Mouse (Mus musculus) urinary bladder, postnatal 10 days (tissue): ENCODE data around the gene Srsf4.

ENCODE experiments used
- DNase-seq: peaks from one replicate; pipeline ENCODE4 v3.0.0; 2022; ENCODE audit warnings: low spot score

Gene Srsf4

DNA sequence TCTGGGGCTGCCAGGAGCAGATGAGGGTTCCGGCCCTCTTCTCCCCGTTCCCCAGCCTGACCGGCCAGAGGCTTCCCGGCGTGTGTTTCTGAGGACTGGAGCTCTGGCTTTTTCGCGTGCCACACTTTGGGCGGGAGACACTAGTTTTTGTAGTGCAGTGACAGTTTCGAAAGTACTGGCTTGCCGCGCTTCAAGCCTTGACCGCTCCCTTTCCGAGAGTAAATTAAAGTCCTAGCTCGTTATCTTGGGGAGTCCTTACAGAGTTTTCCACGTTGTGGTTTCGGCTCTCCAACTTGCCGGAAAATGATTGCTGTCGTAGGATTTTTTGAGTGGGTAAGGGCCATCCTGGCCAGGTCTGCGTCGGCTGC, 736 bp downstream of the Srsf4 start:
- DNase-seq: no peak

DNA sequence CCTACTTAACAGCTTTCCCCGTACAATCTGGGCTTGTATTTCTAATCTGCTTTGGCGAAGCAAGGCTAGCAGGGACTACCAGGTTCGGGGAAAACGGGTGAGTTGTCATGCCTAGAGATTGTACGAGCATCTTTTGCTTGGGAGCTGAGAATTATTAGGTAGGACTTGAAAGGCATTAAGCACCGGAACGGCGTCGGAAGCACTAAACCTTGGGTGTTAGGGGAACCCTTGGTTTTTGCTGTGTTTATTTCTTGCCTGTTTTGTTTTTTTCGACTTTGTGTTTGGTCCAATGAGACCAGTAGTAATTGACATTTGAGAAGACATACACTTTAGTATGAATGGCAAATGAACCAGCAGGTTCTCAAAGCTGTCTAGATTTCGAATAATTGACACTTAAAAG, 1.1 kb downstream of the Srsf4 start:
- DNase-seq: no peak

DNA sequence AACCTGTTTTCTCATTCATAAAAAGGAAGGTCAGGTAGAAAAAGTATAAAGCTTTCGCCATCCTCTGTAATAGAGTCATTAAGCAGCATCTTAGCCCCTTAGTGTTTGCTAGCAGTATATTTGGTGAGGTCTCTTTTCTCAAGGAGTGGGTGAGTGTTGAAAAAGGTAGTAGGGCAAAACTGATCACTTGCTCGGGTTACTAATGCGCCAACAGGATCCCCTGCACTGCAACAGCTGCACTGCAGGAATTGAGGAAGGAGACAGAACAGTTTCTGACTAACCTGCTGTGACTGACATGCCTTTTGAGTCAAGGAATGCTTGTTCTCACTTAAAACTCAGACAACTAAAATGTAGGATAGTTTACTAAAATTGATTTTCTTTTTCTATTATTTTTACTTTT, 1.8 kb downstream of the Srsf4 start:
- DNase-seq: no peak

DNA sequence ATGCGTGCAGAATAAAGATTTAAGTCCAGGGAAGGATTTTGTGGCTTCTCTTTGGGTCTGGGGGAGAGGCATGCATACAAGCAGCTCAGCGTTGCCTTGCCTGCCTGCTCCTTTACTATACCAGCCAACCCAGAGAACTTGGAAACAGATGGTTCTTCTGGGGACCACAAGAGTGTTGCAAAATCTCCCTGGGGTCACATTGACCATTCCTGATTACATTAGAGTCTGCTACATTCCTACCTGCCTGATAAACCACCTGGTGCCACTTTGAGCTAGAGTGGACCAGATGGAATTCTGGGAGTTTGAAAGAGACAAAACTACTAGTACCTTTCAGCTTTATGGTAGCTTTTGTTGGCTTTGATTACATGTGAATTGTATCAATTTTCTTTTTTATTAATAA, 3.4 kb downstream of the Srsf4 start:
- DNase-seq: no peak

DNA sequence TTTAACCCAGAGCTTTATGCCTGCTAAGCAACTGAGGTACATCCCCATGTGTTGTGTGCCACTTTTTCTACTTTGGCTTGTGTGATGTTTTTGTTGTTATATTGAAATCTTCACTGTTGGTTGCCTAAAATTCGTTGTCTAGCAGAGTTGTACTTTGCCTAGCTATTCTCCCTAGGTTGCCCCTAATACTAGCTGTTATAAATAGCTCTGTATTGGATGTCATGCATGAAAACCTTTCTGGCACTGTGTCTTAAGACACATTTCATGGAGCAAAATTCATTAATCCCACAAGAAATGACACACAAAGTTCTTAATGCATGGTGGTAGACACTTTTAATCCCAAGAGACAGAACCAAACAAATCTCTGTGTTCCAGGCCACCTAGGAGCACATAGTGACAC, 6.3 kb downstream of the Srsf4 start:
- no peak for DNase-seq

DNA sequence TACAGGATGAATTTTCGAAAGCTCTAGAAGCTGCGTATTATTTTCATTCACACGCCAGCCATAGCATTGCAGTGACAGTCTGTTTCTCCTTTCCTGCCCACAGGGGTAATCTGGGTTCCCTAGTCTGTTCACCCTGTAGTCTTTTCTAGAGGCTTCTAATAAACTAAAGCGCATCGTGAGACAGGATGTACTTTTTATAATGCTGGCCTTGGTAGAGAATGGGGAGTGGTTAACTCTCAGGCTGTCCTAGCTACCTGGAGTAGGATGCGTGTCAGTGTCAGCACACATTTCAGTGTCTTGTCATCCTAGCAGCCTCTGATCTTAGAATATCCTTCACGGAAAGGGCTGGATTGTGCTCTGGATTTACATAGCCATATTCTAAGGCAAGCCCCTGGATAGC, 7.9 kb downstream of the Srsf4 start:
- DNase-seq: no peak

DNA sequence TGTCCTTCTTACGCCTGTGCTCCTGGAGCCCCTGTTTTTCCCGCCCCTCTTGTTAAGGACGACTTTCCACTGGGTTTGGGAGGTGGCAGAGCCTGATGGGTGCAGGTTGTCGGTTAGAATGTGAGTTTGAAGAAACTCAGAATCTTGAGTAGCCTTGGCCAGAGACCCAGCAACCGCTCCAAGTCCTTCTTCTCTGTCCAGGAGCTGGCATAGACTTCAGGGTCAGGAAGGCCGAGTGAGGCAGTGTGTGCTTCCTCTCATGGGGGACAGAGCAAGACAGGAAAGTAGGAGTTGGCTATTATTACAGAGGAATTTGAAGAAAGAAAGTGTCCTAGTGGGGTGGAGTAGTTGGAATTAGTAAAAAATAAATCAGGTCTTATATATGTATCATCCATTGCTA, 10.2 kb downstream of the Srsf4 start:
- DNase-seq: no peak

DNA sequence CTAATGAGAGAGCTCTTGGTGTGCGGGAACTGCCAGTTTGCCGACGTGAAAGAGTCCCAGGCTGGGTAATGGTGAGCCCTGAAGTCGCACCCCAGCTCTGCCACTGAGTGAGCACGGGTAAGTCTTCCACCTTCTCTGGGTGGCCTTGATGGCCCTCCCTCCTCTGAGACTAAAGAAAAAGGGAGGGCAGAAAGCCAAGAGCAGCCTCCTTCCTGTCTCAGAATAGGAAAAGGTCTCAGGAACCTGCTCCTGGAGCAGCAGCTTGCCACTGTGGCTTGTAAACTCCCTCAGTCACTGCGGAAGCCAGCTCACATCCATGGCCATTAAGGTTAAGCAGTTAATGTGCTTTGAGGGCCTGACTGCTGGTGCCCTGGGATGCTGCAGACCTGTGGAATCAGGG, 12.0 kb downstream of the Srsf4 start:
- no peak for DNase-seq

DNA sequence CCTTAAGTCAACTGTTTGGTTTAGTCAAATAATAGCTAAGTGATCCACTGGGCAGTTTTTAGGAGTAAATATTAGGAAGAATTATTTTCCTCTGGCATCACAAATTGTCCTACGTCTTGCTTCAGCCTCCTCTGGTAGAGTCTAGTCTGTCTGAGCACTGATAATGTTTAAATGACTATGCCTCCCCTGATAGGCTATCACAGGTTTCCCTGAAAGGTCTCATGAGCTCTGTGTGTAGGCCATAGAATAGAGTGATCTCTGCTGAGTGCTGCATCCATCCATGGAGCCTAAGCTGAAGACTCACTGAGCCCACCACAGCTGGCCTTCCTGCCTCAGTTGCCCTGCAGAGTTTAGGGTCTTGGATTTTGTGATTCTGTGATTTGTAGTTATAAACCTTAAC, 15.1 kb downstream of the Srsf4 start:
- no peak for DNase-seq

DNA sequence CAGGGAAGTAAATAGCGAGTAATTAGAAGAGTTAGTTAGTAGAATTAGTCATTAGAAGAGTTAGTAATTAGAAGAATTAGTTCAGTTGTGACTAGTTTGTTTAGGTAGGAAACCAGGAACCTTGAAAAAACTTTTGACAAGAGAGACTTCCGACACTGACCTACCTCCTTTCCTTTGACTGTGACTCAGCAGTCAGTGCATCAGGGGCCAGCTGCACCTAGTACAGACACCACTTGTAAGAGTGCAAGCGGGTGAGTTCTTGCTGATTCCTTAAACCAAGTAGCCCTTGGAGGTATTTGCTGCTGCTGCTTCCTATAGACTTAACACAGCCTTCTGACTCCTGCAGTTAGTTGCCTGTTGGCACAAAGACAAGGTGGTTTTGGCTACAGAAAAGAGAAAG, 17.3 kb downstream of the Srsf4 start:
- no peak for DNase-seq

DNA sequence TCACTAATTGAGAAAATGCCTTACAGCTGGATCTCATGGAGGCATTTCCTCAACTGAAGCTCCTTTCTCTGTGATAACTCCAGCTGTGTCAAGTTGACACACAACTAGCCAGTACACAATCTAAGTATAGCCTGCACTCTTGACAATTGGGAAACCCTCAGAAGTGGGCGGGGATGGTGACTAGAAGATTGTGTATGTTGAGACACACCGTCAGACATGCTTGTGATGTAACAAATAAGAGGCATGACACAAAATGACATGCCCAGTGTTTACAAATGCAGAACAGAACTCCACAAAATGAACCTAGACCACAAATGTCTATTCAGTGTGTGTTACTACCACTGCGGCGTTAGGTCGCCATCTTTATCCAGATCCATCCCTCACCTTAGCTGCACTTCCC, 23.7 kb downstream of the Srsf4 start:
- DNase-seq: no peak

DNA sequence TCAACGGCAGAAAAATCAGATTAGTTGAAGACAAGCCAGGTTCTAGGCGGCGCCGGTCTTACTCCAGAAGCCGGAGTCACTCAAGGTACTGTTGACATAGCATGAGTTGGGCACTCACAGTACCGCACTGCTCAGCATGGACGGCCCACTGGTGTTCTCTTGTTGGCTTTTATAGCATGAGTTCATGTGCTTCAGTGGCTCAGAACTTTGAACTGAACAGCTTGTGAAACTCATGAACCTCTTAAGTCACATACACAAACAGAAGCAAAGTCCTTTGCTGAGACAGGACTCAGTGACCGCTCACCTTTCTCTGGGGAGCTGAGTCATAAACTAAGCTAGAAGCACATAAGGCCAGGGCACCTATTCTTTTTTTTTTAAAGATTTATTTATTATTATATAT, 24.4 kb downstream of the Srsf4 start:
- DNase-seq: no peak

DNA sequence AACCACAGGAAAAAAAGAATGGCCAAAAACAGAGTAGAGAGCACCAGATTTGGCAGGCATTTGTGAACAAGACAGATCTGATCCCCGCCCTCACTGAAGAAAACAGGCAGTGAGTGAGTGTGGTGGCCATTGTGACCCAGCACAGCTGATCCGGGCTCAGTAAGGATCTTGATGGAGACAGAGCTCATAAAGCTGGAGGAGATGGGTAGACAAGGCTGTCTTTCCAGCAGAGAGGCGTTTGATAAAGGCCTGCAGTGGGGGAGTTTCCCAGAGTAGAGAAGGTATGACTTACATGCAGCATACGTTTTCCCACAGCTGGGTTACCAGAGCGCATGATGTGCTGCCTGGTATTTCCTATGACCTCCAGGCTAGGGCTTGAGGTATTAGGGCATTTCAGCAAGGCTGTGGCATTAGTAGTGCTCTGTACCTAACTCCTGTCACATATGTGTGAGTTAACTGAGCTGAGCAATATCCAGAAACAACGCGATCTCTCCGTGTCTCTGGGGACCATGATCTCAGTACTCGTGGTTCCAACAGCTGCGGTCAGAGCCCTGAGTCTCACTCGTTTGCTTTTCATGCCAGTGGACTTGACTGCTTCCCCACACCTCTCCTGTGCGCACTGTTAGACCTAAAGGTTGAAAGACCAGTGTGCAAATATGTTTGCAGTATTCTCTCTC, 25.2 kb downstream of the Srsf4 start:
- no peak for DNase-seq

DNA sequence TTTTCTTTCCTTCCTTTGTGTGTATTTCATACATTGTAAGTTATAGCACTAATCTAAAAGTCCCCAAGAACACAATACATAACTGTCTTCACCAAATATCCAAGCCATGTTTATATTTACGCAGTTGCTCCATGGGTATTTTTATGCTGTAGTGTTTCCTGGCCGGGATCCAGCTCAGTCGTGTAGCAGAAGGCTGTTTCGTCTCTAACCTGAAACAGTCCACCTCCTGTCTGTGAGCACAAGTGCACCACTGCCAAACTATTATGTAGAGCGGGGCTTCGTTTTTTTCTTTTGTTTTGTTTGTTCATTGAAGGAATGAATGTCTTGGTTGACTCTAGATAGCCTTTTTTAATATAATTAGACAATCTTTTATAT, 25.8 kb downstream of the Srsf4 start:
- no peak for DNase-seq

DNA sequence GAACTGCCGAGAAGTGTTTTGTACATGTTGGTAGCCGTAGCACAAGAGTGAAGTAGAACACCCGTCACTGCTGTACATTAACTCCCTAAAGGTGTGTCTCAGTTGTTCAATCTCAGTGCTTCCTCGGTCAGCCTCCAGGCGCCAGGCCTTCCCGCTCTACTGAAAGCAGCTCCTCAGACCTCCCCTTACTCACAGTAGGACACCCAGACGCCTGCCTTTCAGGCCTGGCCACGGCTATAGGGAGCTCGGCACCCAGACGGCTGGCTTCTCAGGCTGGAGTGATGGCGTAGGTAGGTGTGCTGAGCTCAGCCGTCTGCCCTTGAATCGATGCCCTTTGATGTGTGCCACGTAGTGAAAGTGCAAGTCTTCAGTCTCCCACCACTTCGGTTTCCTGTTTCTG, 27.7 kb downstream of the Srsf4 start:
- DNase-seq: no peak

DNA sequence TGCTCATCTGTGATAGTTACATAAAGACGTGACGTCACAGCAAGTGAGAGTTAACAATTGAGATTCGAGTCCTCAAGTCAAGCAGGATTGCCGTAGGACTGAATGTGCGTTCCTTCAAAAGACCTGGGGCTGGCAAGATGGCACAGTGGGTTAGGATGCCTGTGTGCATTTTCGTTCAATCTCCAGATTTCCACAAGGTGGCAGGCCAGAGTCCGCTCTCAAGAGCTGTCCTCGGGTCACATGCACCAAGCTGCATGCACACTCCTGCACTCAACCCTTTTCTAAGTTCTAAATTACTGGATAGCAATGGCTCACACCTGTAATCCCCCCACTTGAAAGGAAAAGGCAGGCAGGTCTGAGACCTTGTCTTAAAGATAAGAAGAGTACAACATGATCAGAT, 31.1 kb downstream of the Srsf4 start:
- no peak for DNase-seq

DNA sequence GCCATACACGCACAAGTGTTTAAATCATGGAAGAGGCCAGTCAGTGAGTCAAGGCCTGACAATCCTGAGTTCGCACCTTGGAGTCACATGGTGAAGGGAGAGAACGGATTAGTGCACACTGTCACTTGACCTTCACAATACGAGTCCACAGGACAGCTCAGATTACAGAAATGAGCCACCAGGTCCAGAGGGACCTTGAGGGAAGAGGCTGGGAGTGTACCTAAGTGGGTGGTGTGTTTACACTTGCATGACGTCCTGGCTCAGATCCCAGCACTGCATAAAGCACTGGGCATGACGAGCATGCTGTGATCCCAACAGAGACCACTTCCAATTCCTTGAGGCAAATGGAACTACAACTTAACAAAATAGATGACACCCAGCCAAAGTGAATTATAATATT, 33.0 kb downstream of the Srsf4 start:
- no peak for DNase-seq

DNA sequence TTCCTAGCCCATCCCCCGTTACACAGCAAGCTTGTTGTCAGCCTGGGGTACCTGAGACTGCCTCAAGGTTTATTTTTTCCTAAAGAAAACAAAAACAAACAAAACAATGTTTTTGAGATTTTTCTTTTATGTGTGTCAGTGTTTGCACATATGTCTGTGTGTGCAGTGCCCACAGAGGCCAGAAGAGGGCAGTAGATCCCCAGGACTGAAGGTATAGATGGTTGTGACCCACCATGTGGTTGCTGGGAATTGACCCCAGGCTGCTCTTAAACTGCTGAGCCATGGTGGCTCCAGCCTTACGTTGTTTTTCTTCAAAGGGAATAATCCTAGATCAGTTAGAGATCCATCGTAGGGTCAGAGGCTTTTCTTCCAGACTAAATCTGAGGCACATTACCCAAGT, 34.5 kb downstream of the Srsf4 start:
- DNase-seq: no peak

DNA sequence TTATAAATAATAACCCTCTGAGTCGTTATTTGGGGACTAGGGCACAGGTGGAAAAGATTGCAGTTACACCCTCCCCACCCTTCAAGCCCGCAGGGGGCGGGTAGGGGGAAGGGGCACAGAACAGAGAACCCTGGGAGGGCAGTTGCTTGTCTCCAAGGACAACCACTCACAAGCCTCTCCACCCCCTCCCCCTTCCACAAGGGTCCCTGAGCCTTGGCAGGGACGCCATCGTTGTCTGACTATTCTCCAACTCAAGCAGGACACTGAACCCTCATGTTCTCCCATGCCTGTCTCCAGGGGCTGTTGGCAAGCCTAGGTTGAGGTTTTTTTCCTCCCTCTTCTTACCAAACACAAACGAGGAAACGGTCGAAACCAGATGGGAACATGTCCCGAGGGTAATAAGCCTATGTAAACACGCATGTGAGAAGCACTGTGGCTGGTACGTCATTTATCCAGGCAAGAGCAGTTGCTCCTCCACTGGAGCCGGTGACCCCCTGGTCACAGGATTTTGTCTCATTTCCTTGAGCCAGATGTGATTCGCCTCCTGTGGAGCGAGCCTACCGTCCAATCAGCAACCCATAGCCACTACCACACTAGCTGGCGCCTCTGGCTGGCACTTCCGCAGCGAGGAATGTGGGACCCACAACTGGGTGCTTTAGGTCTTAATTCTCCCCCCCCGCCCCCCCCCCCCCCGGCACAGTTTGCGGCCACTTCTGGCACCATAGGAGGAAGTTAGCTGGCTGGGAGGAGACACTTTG, 37.0 kb downstream of the Srsf4 start:
- no peak for DNase-seq

DNA sequence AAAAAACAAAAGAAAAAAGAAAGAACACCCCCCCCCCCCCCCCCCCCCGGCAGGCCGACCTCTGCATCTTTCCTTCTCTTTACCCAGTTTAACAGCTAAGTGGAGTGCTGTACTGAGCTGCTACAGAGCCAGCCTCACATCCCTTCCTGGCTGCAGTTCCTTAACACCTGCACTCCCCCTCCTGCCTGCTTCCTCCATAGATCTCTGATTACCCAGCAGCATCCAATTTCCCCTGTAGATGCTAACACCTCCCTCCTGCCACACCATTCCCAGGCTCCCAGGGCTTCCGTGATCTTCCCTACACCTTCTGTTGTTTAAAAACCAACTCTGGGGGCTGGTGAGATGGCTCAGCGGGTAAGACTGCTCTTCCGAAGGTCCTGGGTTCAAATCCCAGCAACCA, 38.1 kb downstream of the Srsf4 start:
- DNase-seq: no peak

DNA sequence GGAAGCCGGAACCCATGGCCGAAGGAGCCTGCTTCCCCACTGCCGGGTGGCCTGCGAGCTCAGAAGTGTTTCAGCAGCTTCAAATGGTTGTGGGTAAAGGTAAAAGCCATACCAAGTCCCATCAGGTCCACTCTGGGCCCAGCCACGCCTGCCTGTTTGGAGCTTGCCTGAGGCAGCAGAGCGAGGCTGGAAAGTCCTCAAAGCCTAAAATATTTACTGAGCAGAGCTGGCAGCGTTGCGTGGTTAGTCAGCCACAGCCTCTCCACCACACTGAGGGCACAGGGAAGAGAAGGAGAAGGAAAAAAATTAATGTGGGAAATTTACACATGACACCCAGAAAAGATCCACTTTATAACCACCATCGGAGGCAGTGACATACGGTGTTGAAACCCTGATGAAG, 40.1 kb downstream of the Srsf4 start:
- no peak for DNase-seq

DNA sequence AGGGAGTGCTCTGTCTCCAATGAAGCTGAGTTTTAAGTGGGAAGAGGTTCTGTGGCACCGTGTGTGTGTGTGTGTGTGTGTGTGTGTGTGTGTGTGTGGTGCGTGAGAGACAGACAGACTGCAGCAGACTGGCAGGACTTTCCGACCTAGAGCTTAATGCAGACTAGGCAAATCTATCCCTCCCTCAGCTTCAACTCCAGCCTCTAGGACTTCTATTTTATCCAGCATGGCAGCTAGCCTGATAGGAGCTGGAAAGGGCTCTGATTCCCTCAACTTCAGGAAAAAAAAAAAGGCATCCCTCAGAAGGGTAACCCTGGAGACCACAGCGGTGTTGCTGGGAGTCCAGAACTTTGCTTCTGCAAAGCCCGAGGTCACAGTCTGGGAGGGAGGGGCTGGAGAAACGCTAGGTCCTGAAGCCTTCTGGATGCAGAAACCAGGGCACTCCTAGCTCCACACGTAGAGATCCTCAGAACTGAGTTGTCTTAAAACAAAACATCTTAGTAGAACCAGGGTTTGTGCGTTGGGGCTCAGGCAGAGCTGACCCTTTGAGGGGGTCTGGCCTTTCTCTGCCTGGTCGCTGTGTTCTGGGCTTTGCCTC, 40.7 kb downstream of the Srsf4 start:
- DNase-seq: no peak

DNA sequence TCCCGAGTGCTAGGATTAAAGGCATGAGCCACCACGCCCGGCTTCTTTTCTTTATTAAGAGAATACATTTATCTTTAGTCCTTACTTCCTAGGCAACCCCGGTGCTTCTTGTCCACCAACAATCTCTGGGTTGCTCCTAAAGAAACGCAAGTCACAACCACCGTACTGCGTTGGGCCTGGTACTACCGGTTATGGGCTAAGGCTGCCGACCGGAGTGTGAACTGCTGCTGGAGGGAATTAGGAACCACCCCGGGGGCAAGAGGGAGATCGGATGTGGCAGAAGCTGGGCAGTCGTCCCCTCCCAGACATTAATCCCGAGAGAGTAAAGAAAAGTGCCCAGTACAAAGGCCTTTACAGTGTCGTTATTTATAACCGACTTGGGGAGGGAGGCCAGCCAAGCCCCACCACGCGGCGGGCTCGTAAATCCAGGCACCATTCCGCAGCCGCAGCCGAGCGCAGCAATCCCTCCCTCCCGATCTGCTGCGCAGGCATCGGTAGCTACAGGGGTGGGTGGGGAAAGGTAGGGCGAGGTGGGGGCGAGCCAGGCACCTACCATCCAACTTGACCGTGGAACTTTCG, 41.6 kb downstream of the Srsf4 start:
- no peak for DNase-seq
